Mouse (Mus musculus): ENCODE data around the gene Pacs2. TPM values are rescaled to one million over a fixed set of nuclear protein-coding genes. Genes with fewer than 3 reads are reported as not detected.

Gene Pacs2
- total RNA-seq, 2 experiments from 2014 or later: 88.3 to 90.3 TPM

DNA sequence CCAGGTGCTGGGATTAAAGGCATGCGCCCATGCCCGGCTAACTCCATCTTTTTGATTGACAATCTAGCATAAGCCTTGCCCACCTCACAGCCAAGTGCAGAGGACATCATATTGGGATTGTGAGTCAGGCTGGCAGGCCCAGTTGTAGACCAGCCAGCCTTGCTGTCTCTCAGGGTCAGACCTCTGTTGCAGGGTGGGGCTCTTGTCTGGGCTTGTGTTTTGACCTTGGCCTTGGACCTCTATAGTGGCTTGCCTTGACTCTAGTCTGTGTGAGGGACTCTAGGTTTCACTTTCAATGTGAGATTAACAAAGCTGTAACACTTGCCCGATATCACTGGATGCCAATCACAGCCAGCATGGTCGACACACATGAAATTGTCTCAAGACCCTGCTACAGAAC lies 99.8 kb downstream of the Pacs2 start:
- DNase-seq (ENCODE audit: low spot score in 2 of 2): no peak

DNA sequence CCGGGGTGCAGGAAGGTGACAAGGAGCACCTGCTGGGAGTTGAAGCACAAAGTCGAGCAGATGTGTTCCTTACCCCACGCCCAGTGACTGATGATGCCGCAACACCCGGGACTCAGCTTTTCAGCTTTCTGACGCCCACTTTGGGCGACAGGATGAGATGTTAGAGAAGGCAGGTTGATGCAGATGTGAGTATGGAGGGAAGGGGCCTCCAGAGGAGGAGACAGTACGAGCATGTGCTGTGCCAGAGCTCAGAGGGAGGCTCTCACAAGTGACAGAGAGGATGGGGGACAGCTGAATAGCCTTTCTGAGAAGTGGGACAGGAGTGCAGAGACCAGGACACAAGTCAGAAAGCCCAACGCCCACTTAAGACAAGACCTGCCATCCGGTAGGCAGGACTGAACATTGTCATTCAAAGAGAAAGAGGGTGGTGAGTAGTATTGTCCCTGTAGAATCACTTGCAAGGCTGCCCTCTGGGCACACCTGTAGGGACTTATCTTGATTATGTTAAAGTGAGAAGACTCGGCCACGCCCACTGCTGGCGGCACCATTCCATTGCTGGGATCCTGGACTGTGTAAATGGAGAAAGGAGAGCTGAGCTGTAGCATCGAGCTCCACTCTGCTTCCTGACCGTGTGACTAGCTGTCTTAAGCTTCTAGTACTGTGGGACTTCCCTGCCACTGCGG lies 100.7 kb downstream of the Pacs2 start:
- DNase-seq (ENCODE audit: low spot score in 2 of 2): no peak

DNA sequence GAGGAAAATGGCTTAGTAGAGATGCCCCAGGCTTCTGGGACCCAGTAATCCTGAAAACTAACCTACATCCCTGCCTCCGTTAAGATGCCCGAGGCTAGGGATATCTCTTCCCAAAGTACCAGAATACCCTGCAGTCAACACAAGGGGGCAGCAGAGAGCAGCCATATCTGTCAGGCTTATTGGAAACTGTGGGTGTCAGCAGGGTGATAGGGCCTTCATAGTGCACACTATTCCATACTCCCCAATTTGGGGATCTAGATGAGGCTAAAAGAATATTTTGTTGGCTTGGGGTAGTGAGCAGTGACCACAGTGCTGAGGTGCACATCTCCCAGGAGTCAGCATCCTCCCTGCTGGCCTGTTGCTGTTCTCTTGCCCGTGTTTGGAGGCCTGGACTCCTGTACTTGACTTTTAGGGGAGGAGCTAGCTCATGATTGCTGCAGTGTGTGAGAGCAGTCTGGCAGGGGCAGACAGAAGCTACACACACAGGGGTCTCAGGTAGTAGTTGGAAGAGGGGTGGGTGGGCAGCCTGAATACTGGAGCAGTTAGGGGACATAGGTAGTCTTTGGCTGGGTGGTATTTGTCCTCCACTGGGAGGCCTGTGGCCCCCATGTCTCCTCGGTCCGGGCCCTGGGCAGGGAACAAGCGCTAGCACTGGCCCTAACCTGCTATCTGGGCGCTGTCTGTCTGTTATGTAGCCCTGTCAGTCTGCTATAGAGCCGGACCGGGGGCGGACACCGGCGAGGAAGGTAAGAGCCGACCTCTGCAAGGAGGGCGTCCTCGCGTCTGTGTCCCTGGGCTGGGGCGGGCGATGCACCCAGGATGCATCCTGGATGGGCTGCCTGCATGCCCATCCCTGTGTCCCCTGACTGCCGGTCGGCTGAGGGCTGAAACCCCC lies 105.5 kb downstream of the Pacs2 start:
- peak; percentile 75 to 86 for DNase-seq (ENCODE audit: low spot score in 2 of 2)

Small RNA genes within 50 kb of the gene (microRNA-seq; reads per million reads assigned to microRNA genes)
- 0 reads per million in 2 experiments for gene Gm44471

Other genes with a start within 250 kb of the Pacs2 start
- gene Ahnak2, start 211.9 kb upstream of the Pacs2 start, total RNA-seq (2021): 1 to 10 TPM; 3.4 to 3.8 TPM
- gene Clba1, start 205.6 kb upstream of the Pacs2 start, total RNA-seq (2021): 10 to 100 TPM; 11.4 to 14.2 TPM
- 10 to 100 TPM in 1 of 2 experiments, 1 to 10 TPM in 1; 7.4 to 10.0 TPM for gene Cdca4, start 185.1 kb upstream of the Pacs2 start, total RNA-seq (2021)
- not detected for gene Gpr132, start 146.3 kb upstream of the Pacs2 start, total RNA-seq (2021)
- gene Jag2, start 84.7 kb upstream of the Pacs2 start, total RNA-seq (2021): 10 to 100 TPM; 42.6 to 44.2 TPM
- gene Nudt14, start 72.4 kb upstream of the Pacs2 start, total RNA-seq (2021): 10 to 100 TPM; 12.8 to 14.6 TPM
- gene Btbd6, start 38.0 kb upstream of the Pacs2 start, total RNA-seq (2021): 10 to 100 TPM; 56.3 to 62.2 TPM
- 10 to 100 TPM; 48.3 to 55.2 TPM for gene Brf1, start 13.8 kb upstream of the Pacs2 start, total RNA-seq (2021)
- under 1 TPM; 0.32 to 0.91 TPM for gene Tex22, start 60.0 kb downstream of the Pacs2 start, total RNA-seq (2021)
- 10 to 100 TPM; 69.6 to 75.6 TPM for gene Mta1, start 83.8 kb downstream of the Pacs2 start, total RNA-seq (2021)
- gene Crip2, start 125.7 kb downstream of the Pacs2 start, total RNA-seq (2021): 100 to 1,000 TPM in 1 of 2 experiments, 10 to 100 TPM in 1; 91.2 to 107 TPM
- gene Crip1, start 131.8 kb downstream of the Pacs2 start, total RNA-seq (2021): 10 to 100 TPM in 1 of 2 experiments, 1 to 10 TPM in 1; 9.5 to 10.3 TPM
- under 1 TPM; 0.91 to 0.97 TPM for gene Tedc1, start 141.9 kb downstream of the Pacs2 start, total RNA-seq (2021)
- 10 to 100 TPM; 19.4 to 25.4 TPM for gene Tmem121, start 171.4 kb downstream of the Pacs2 start, total RNA-seq (2021)

Data from layer of hippocampus, adult 18-20 months (tissue).